8 mouse cellular contexts compared by ENCODE assay signal in the genomic region with DNA sequence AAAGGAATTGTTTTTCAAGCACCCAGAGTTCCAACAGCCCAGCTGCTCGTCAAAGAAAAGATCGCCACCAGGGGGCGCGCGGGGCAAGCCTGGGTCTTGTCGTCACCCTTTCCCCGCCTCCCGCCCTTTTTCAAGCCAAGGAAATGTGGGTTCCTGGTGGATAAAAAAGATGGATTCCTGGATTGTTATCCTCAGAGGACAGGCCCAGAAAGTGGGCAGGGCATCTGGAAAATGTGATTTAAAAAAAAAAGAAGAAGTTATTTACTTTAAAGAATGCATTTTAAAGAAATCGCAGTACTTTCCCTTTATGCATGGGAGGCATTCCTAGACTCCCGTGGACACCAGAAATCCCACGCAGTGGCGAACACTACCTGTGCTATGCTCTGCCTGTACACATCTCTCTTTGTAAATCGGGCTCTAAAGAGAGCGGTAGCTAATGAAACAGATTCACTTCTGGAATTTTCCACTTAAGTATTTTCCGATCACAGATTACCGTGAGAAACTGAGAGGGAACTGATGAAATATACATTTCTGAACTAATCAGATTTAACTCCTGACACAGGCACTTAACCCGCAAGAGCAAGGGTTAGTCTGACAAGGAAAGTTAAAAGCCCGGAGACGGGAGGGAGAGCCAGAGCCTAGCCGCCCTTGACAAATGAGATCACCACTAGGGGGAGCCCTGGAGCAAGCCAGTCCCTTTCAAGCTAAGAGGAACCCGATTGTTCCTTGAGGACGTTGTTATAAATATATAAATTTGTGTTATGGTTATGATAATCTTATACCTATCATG. TPM values are rescaled to one million over a fixed set of nuclear protein-coding genes. Genes with fewer than 3 reads are reported as not detected.
DNase-seq lines count a peak whose midpoint lies in the region; ATAC-seq lines count a peak whose summit lies in the region.

No protein-coding gene starts in this region.

- H3K4me2 ChIP-seq in heart, embryonic 14.5 days (ENCODE audit: low read length): peak overlapping the region; percentile 84
- peak overlapping the region; percentile 85 for H3K4me2 ChIP-seq in liver, embryonic 12.5 days

- peak overlapping the region; percentile 72 for H3K9ac ChIP-seq in heart, embryonic 14.5 days (ENCODE audit: low read length)
- peak overlapping the region; percentile 65 for H3K9ac ChIP-seq in liver, embryonic 12.5 days

- WGBS in forebrain, embryonic 10.5 days: 2% methylated on average over 22 of the region's 22 CpGs
- under 1% methylated on average over 22 of the region's 22 CpGs for WGBS in heart, embryonic 14.5 days
- 2% methylated on average over 22 of the region's 22 CpGs for WGBS in liver, embryonic 12.5 days (ENCODE audit: insufficient replicate concordance)

- ATAC-seq in CD4-positive, CD25-positive, alpha-beta regulatory T cell, adult 4 months: peak; percentile 43
- ATAC-seq in heart, embryonic 14.5 days (ENCODE audit: insufficient number of reproducible peaks, insufficient read depth, low FRiP score, low read depth): no peak
- ATAC-seq in liver, embryonic 12.5 days: peak; percentile 30; the same call in 1 of the 2 replicates

- DNase-seq in c-Kit-negative CD71-positive TER-119-positive erythroid progenitor cells, embryonic 14.5 days (ENCODE audit: low read depth, low spot score): peak; percentile 79
- peak; percentile 94 for DNase-seq in forebrain, embryonic 10.5 days (ENCODE audit: extremely low spot score, low spot score)
- peak; percentile 99 for DNase-seq in kidney, postnatal 10 days
- peak; percentile 93 for DNase-seq in naive thymus-derived CD4-positive, alpha-beta T cell, adult 2 months (ENCODE audit: low read depth)
- DNase-seq in splenic B cell, adult 2 months (ENCODE audit: low read depth, low spot score): peak; percentile 90

- H3K36me3 ChIP-seq in forebrain, embryonic 10.5 days (replicated peaks): no peaks in the 10 kb centered on the region
- no peaks in the 10 kb centered on the region for H3K36me3 ChIP-seq in heart, embryonic 14.5 days (ENCODE audit: control insufficient read depth, insufficient read depth, low read length)
- H3K36me3 ChIP-seq in liver, embryonic 12.5 days: no peaks in the 10 kb centered on the region
- H3K36me3 ChIP-seq in splenic B cell, adult 2 months (ENCODE audit: control insufficient read depth, insufficient read depth, low read length, poor library complexity, severe bottlenecking): no peaks in the 10 kb centered on the region

- H3K4me3 ChIP-seq in forebrain, embryonic 10.5 days: peak overlapping the region; percentile 43
- H3K4me3 ChIP-seq in heart, embryonic 14.5 days (ENCODE audit: control insufficient read depth in 1 of 2, insufficient read depth in 1 of 2, low read depth in 1 of 2, low read length in 2 of 2): peak overlapping the region; percentile 20 to 33
- peak overlapping the region; percentile 55 for H3K4me3 ChIP-seq in liver, embryonic 12.5 days

- peak overlapping the region; percentile 83 for H3K27ac ChIP-seq in forebrain, embryonic 10.5 days
- H3K27ac ChIP-seq in heart, embryonic 14.5 days (replicated peaks in 1 of 2; ENCODE audit: control insufficient read depth in 1 of 2, insufficient read depth in 1 of 2, low read depth in 2 of 2, low read length in 2 of 2): peak overlapping the region; percentile 86 to 89
- peak overlapping the region; percentile 84 for H3K27ac ChIP-seq in liver, embryonic 12.5 days

- H3K4me1 ChIP-seq in forebrain, embryonic 10.5 days: peaks cover 48% of the 10 kb centered on the region
- H3K4me1 ChIP-seq in heart, embryonic 14.5 days (ENCODE audit: control insufficient read depth in 2 of 2, insufficient read depth in 2 of 2, low read length in 2 of 2): peaks cover 15 to 25% of the 10 kb centered on the region in 2 experiments
- peaks cover 44% of the 10 kb centered on the region for H3K4me1 ChIP-seq in liver, embryonic 12.5 days

- no peaks in the 10 kb centered on the region for H3K9me3 ChIP-seq in forebrain, embryonic 10.5 days
- H3K9me3 ChIP-seq in heart, embryonic 14.5 days (ENCODE audit: control insufficient read depth, low read length): no peaks in the 10 kb centered on the region
- H3K9me3 ChIP-seq in liver, embryonic 12.5 days (replicated peaks): no peaks in the 10 kb centered on the region

- no peaks in the 10 kb centered on the region for H3K27me3 ChIP-seq in forebrain, embryonic 10.5 days (ENCODE audit: poor library complexity, severe bottlenecking)
- H3K27me3 ChIP-seq in heart, embryonic 14.5 days (ENCODE audit: control insufficient read depth, insufficient read depth, low read length): no peaks in the 10 kb centered on the region
- peaks cover 12% of the 10 kb centered on the region; the same call in 1 of the 2 replicates for H3K27me3 ChIP-seq in liver, embryonic 12.5 days (replicated peaks)
- H3K27me3 ChIP-seq in splenic B cell, adult 2 months (ENCODE audit: control insufficient read depth, insufficient read depth, low read length, poor library complexity, severe bottlenecking): no peaks in the 10 kb centered on the region

RNA-seq across cellular contexts. Expression of a gene that starts 19.6 kb away (rescaled TPM):
- 1 to 10 TPM; 5.1 to 5.5 TPM for polyA plus RNA-seq in CD4-positive, CD25-positive, alpha-beta regulatory T cell, adult 4 months (2017; shearing (Covaris generic))
- 56.8 and 57.1 TPM in 2 replicates for polyA plus RNA-seq in forebrain, embryonic 10.5 days (2016; fragmentation: Nextera tagmentation; extraction: Ambion mirVana)
- 21.2 and 22.0 TPM in 2 replicates for polyA plus RNA-seq in heart, embryonic 14.5 days (2014; fragmentation: Nextera tagmentation; extraction: Ambion mirVana)
- 7.6 and 8.8 TPM in 2 replicates for polyA plus RNA-seq in liver, embryonic 12.5 days (2016; fragmentation: Nextera tagmentation; extraction: Ambion mirVana)

RNA-seq across cellular contexts. Expression of a gene that starts 20.5 kb away (rescaled TPM):
- polyA plus RNA-seq in CD4-positive, CD25-positive, alpha-beta regulatory T cell, adult 4 months (2017; shearing (Covaris generic)): not detected
- 0.30 and 0.39 TPM in 2 replicates for polyA plus RNA-seq in forebrain, embryonic 10.5 days (2016; fragmentation: Nextera tagmentation; extraction: Ambion mirVana)
- 0.09 TPM in 1 of 2 replicates, not detected in the other for polyA plus RNA-seq in heart, embryonic 14.5 days (2014; fragmentation: Nextera tagmentation; extraction: Ambion mirVana)
- 5.9 and 6.7 TPM in 2 replicates for polyA plus RNA-seq in liver, embryonic 12.5 days (2016; fragmentation: Nextera tagmentation; extraction: Ambion mirVana)

RNA-seq across cellular contexts. Expression of a gene that starts 41.7 kb away (rescaled TPM):
- polyA plus RNA-seq in CD4-positive, CD25-positive, alpha-beta regulatory T cell, adult 4 months (2017; shearing (Covaris generic)): 1 to 10 TPM; 1.2 to 5.7 TPM
- polyA plus RNA-seq in forebrain, embryonic 10.5 days (2016; fragmentation: Nextera tagmentation; extraction: Ambion mirVana): 0.90 and 2.0 TPM in 2 replicates
- polyA plus RNA-seq in heart, embryonic 14.5 days (2014; fragmentation: Nextera tagmentation; extraction: Ambion mirVana): 1.9 and 2.2 TPM in 2 replicates
- 3.5 and 4.8 TPM in 2 replicates for polyA plus RNA-seq in liver, embryonic 12.5 days (2016; fragmentation: Nextera tagmentation; extraction: Ambion mirVana)

RNA-seq across cellular contexts. Expression of a gene that starts 42.2 kb away (rescaled TPM):
- polyA plus RNA-seq in CD4-positive, CD25-positive, alpha-beta regulatory T cell, adult 4 months (2017; shearing (Covaris generic)): 1 to 10 TPM; 1.6 to 2.8 TPM
- 11.8 and 11.9 TPM in 2 replicates for polyA plus RNA-seq in forebrain, embryonic 10.5 days (2016; fragmentation: Nextera tagmentation; extraction: Ambion mirVana)
- 18.2 and 18.9 TPM in 2 replicates for polyA plus RNA-seq in heart, embryonic 14.5 days (2014; fragmentation: Nextera tagmentation; extraction: Ambion mirVana)
- 84.9 and 92.8 TPM in 2 replicates for polyA plus RNA-seq in liver, embryonic 12.5 days (2016; fragmentation: Nextera tagmentation; extraction: Ambion mirVana)

RNA-seq across cellular contexts. Expression of a gene that starts 47.1 kb away (rescaled TPM):
- 100 to 1,000 TPM; 529 to 771 TPM for polyA plus RNA-seq in CD4-positive, CD25-positive, alpha-beta regulatory T cell, adult 4 months (2017; shearing (Covaris generic))
- polyA plus RNA-seq in forebrain, embryonic 10.5 days (2016; fragmentation: Nextera tagmentation; extraction: Ambion mirVana): not detected in 2 replicates
- polyA plus RNA-seq in heart, embryonic 14.5 days (2014; fragmentation: Nextera tagmentation; extraction: Ambion mirVana): 0.16 and 0.19 TPM in 2 replicates
- 0.11 and 0.15 TPM in 2 replicates for polyA plus RNA-seq in liver, embryonic 12.5 days (2016; fragmentation: Nextera tagmentation; extraction: Ambion mirVana)
